Mouse (Mus musculus) cerebellum, adult 11-12 months (tissue): Measurements from ENCODE around the gene Sdf4.

ENCODE experiments used
- DNase-seq: peaks from one replicate; pipeline ENCODE4 v3.0.0; 2022

The Sdf4 gene

GRCm38 (mm10) chr4:155992241-155992905 is at the start of gene Sdf4, which contains the start of gene B3galt6:
TSS of gene Sdf4 (plus strand) at chr4:155992872.
TSS of gene B3galt6 (minus strand) at chr4:155992649.
- DNase-seq: no peak

DNA sequence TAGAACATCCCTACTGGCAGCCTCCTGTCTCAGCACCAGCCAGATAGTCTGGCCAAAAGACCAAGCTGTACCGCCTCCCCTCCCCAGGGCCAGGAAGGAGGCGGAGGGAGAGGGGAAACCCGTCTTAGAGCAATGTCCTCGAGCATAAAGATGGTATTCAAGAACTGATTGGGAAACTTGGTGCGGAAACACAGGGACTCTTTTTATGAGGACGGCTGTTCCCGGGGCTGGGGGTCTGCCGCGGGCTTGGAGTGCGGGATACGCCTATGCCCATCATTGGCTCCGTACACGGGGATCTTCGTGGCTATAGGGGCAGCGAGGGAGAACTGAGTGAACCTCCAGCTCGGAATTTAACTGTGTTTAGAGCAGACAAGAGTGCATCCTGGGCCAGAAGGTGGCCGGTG is 49.6 kb upstream of the Sdf4 start:
- DNase-seq: peak; percentile 54

DNA sequence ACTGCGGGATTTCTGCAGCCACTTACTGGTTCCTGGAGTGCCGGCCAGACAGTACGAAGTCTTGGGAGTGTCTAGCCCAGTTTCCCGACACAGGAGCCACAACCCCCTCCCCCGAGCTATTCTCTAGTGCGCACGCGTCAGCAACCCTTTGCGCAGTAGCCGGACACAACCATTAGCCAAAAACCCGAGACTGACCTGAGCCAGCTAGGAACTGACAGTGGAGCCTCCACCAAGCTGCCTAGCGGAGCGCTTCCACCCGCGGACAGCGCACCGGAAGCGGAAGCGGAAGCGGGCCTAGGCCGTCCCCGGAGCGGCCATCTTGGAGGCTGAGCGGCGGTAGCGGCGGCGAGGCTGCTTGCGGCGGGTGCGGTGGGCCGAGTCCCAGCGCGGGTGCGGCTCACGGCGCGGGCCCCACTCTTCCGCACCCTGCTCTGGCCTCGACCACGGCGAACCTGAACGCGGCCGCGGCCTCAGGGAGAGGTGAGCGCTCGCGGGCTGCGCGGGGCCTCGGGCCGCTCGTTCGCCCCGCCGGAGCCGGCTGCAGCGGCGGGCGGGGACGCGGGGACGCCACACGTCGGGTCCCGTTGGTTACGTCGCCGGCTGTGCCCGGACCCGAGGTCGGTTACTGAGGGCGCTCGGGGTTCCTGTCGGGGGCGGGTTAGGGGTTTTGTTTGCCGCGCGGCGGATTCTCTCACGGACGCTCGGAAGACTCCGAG is 49.0 kb upstream of the Sdf4 start, which contains the start of gene Ube2j2:
TSS of gene Ube2j2 (plus strand) at position 298 of the 716 bp plus-strand sequence.
- DNase-seq: peak; percentile 97

GRCm38 (mm10) chr4:155944271-155944670 is 48.4 kb upstream of the Sdf4 start:
- DNase-seq: no peak

GRCm38 (mm10) chr4:155947094-155947493 is 45.6 kb upstream of the Sdf4 start:
- no peak for DNase-seq

- peak; percentile 53 for DNase-seq
These were observed 37.2 kb upstream of the Sdf4 start for GRCm38 (mm10) chr4:155955491-155955890.

GRCm38 (mm10) chr4:155959275-155959674 is 33.4 kb upstream of the Sdf4 start:
- peak; percentile 57 for DNase-seq

DNA sequence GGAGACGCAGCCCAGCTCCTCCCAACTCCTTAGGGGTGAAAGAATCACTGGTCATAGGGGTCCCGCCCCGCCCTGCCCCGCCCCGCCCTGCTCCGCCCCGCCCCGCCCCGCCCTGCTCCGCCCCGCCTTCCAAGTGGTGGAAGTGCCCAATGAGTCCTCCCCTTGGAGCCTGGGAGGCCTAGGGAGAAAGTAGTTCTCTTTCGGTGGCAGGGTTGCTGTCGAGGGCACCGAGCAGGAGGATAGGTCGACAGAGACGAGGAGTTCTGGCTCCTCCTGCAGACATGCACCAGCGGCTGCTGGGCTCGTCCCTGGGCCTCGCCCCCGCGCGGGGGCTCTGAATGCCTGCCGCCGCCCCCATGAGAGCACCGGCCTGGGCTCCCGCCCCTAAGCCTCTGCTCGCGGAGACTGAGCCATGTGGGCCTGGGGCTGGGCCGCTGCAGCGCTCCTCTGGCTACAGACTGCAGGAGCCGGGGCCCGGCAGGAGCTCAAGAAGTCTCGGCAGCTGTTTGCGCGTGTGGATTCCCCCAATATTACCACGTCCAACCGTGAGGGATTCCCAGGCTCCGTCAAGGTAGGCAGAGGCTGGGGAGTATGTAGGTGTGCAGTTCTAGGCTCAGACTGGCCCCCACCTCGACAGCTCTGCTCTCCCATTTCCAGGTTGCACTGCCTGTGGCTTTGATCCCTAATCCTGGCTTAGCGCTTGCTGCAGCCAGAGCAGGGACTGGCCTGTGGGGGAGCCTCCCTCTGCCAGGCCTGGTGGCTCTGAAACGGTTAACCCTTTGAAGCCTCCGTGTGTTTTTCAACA is 30.3 kb upstream of the Sdf4 start, which contains the start of gene C1qtnf12:
TSS of gene C1qtnf12 (plus strand) at position 152 of the 805 bp plus-strand sequence.
- no peak for DNase-seq

DNA sequence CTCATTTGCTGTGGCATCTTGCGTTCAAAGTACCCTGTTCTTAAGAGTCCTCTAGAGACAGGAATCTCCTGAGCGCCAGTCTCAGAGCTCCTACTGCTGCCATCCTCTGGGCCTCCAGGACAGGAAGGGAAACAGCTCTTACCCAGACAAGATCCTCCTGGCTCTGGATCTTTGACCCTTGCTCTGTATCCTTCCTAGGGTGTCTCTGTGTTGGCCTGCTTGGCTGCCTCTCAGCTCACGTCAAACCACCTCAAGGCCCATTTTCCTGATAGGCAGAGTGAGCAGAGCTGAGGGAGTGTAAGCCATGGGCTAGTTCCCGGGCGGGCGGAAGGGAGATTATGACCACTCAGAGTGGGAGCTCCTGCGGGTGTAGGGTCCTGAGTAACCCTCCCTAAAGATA is 29.6 kb upstream of the Sdf4 start:
- no peak for DNase-seq

DNA sequence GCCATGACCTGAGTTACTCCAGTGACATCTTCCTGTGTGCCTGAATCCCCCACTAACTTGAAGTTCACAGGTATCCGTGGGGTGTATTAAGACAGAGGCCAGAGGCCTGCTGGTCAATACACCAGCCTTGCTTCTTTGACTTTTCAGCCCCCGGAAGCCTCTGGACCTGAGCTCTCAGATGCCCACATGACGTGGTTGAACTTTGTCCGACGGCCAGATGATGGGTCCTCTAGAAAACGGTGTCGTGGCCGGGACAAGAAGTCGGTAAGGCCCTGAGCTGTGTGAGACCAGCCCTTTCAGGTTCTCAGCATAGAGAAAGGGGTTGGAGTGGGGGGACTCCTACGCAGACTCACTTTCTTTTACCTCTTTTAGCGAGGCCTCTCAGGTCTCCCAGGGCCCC is 28.3 kb upstream of the Sdf4 start:
- no peak for DNase-seq

GRCm38 (mm10) chr4:155969043-155969653 is 23.5 kb upstream of the Sdf4 start:
- DNase-seq: no peak

GRCm38 (mm10) chr4:155970286-155970685 is 22.4 kb upstream of the Sdf4 start:
- no peak for DNase-seq

GRCm38 (mm10) chr4:155972651-155973050 is 20.0 kb upstream of the Sdf4 start:
- DNase-seq: no peak

DNA sequence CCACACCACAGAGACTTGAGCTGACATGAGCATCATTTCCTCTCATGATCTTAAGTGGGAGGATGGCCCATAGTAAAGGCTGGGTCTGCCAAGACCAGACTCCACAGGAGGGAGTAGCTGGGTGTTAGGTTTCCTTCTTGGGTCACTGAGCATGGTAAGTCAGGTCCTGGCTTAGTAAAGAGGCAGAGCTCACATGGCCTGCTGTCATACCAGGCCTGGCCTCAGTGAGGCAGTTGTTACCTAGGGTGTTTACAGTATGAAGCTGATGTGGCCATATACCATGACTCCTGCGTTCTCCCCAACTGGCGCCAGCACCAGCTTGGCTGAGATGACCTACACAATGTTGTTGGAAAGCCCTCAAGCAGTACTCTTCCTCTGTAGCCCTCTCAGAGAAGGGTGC is 19.4 kb upstream of the Sdf4 start:
- DNase-seq: no peak

DNA sequence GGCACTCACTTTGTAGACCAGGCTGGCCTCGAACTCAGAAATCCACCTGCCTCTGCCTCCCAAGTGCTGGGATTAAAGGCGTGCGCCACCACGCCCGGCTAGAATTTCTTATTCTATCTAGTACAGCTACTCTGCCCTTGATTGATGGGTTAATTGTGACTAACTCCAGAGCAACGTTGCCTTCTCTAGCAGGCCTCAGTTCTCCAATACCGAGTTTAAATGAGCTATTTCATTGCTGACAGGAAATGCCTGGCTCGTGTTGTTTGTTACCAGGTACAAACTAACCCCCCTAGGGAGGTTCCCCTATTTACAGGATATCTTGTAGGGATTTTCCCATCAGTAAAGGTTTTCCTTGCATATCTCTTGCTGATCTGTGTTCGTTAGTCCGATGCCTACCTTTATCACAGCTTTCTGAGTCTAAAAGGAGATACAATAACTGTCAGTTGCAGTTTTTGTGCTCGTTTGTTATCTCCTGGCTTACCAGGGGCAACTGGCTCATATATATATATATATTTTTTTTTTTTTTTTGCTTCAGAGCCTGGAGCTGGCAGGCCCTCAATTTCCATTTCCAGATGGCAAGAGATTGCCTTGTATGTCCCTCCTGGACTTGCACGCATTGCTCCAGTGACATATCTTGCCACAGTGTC is 11.1 kb upstream of the Sdf4 start:
- DNase-seq: no peak

DNA sequence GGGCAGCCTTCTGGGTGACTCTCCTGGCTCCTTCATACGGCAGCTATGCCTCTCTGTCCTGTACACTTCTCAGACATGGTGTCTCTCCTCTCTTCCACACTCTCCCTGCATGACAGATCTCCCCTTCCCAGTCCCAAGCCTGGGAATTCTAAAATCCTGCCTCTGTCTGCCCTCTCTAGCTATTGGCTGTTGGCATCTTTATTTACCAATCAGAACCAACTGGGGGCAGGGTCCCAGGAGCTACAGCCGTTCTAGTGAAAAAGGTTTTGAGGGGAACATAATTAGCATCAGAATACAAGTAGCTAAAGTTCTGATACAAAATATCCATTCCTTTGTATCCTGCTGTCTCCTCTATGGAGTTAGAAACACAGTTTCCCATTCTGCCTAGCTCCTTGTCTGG is 8.9 kb upstream of the Sdf4 start:
- DNase-seq: no peak

DNA sequence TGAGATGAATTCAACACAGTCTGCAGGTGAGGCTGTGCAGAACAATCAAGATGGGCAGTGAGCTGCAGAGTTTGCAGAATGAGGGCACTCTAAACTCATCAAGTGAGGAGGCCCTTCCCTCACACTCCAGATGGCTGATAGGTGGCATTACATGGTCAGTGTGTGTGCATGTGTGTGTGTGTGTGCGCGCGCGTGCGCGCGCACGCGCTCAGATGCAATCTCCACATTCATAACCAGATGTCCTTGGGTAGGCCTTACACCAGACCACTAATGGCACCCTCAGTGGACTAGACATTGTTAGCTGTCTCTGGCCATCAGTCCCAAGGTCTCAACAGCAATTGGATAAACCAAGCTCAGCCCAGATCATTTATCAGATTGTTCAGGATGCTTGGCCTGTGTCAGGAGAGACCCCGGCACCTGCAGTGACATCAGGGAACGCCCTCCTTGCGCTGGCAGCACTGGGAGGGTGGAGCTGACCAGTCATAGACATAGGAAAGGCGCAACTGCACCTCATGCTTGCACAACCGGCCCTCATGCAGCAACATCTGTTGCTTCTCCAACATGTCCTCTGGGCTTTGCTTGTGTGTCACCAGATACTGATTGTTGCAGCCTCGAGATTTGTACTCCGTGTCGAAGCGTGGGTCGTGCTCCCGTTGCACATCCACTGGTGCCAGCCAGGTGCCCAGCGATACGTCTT is 1.3 kb upstream of the Sdf4 start:
- peak; percentile 78 for DNase-seq

GRCm38 (mm10) chr4:155991908-155992230 is 803 bp upstream of the Sdf4 start:
- no peak for DNase-seq

GRCm38 (mm10) chr4:155992906-155993547 is 355 bp downstream of the Sdf4 start:
- DNase-seq: peak; percentile 98

DNA sequence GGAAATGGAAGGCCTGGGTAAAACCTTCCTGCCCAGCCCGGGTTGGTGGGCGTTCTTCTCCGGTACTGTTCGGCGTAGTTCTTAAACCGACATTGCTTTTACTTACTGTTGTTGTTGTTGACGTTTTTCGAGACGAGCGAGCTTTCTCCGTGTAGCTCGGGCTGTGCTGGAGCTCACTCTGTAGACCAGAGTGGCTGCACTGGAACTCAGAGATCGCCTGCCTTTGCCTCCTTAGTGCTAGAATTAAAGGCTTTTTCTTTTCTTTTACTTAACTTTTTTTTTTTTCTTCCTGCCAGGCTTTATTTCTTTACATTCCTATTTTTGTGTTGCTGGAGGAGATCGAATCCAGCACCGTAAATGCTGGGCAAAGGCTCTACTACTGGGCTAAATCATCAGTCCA is 934 bp downstream of the Sdf4 start:
- DNase-seq: no peak

GRCm38 (mm10) chr4:156004109-156004508 is 11.4 kb downstream of the Sdf4 start:
- no peak for DNase-seq

DNA sequence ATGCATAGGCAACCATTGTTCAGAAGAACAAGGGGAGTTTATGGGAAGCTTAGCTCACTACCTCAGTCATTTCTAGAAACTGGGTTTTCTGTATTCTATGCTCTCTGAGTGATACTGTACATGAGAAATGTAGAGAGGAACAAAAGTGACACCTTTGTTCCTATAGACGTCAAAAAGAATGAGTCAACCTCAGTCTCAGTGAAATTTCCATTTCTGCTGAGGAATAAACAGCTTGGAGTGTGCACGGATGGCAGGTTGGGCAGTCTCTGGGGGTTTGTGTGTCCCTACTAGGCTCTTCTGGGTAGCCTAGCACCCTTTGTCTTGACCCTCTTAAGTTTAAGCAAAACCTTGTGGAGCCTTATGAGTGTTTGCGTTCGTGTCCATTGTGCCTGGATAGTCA is 15.7 kb downstream of the Sdf4 start:
- DNase-seq: no peak
